Mouse (Mus musculus): ENCODE measurements around the gene Esp1.

DNA sequence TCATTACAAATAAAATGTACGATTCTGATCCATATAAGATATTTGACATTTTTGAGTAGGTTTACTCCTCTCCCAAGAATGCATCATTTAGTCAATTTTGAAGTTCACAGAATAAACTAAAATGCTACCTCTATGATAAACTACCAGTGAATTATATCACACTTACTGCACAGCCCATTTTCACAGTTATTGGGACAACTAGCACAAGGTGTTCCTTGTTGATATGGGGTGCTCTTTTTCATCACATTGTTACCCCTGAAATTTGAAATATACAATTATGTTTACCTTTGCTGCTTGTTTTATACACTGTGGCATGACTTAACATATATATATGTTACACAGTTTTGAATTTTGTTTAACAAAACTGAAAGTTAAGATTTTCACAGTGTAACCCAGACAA, 40.2 kb downstream of the Esp1 start:
- TF ChIP-seq CTCF (IDR thresholded peaks at IDR 0.05; ENCODE audit: borderline replicate concordance, control insufficient read depth, extremely low read depth, insufficient read depth, low read length, poor library complexity), result no peak
- TF ChIP-seq POLR2A (IDR thresholded peaks at IDR 0.05; ENCODE audit: control insufficient read depth, extremely low read depth, insufficient read depth, low read length, poor library complexity), result no peak

All from thymus, adult 2 months (tissue).